In the genomic region with DNA sequence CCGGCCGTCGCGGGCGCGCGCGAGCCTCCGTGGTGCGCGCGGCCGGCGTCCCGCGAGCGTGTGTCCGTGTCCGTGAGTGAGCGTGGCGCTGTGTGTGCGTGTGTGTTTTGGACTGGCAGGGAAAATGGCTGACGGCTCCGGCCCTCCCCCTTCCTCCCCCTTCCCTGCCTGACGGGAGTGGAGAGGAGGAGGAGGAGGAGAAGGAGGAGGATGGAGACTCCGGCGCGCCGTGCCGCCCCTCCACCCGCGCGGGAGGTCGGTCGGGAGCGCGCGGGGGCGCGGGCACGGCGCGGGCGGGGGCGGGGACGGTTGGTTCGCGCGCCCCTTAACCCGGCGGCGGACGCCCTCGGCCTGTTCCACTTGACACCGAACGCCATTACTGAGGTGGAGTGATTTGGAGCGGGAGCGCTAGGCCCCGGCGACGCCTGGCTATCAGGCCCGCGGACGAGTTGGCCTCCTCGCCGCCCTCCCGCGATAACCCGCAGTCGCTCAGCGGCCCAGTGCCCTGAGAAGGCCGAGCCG, we compare ENCODE assay signal across 8 mouse cellular contexts. TPM values are rescaled to one million over a fixed set of nuclear protein-coding genes. Genes with fewer than 3 reads are reported as not detected.
DNase-seq lines count a peak whose midpoint lies in the region; ATAC-seq and TF ChIP-seq lines count a peak whose summit lies in the region.

No protein-coding gene starts in this region.

- H3K4me3 ChIP-seq in G1E (ENCODE audit: low read depth, low read length): peak overlapping the region; percentile 82
- H3K4me3 ChIP-seq in lung, postnatal 0 days (ENCODE audit: low read depth, low read length): peak overlapping the region; percentile 73
- H3K4me3 ChIP-seq in thymus, adult 2 months (ENCODE audit: control insufficient read depth, insufficient read depth, low read length): peak overlapping the region; percentile 89

- no peaks in the 10 kb centered on the region for H3K9me3 ChIP-seq in G1E (replicated peaks)
- H3K9me3 ChIP-seq in lung, postnatal 0 days (ENCODE audit: low read length): no peaks in the 10 kb centered on the region

- TF ChIP-seq CTCF in G1E (IDR thresholded peaks at IDR 0.05; ENCODE audit: low read depth, low read length): no peak
- TF ChIP-seq CTCF in lung, postnatal 0 days (IDR thresholded peaks at IDR 0.05): no peak
- no peak for TF ChIP-seq CTCF in thymus, adult 2 months (IDR thresholded peaks at IDR 0.05; ENCODE audit: borderline replicate concordance, control insufficient read depth, extremely low read depth, insufficient read depth, low read length, poor library complexity)

- H3K4me1 ChIP-seq in G1E (ENCODE audit: insufficient read depth, low read depth, low read length): peaks cover 3% of the 10 kb centered on the region; the same call in 1 of the 2 replicates
- H3K4me1 ChIP-seq in lung, postnatal 0 days (ENCODE audit: insufficient read depth, low read depth, low read length): no peaks in the 10 kb centered on the region
- H3K4me1 ChIP-seq in thymus, adult 2 months (replicated peaks; ENCODE audit: control insufficient read depth, insufficient read depth, low read length): 0 out of 2 replicates have a peak, but pooled peaks cover 2% of the 10 kb centered on the region

- H3K4me2 ChIP-seq in lung, postnatal 0 days (replicated peaks; ENCODE audit: low read depth, low read length): peak overlapping the region; percentile 56

- peak overlapping the region; percentile 95 for H3K27ac ChIP-seq in lung, postnatal 0 days (ENCODE audit: low read length)
- H3K27ac ChIP-seq in thymus, adult 2 months (ENCODE audit: control insufficient read depth, insufficient read depth, low read length): peak overlapping the region; percentile 88; the same call in 1 of the 2 replicates

- no peak for TF ChIP-seq EP300 in lung, postnatal 0 days (IDR thresholded peaks at IDR 0.05)

- TF ChIP-seq POLR2A in thymus, adult 2 months (IDR thresholded peaks at IDR 0.05; ENCODE audit: control insufficient read depth, extremely low read depth, insufficient read depth, low read length, poor library complexity): 0 out of 2 replicates have a peak, but pooled peaks have one; percentile 15

- H3K27me3 ChIP-seq in G1E (ENCODE audit: insufficient read depth, low read length): no peaks in the 10 kb centered on the region
- H3K27me3 ChIP-seq in lung, postnatal 0 days (replicated peaks; ENCODE audit: insufficient read depth, low read length): no peaks in the 10 kb centered on the region
- H3K27me3 ChIP-seq in thymus, adult 2 months (ENCODE audit: control insufficient read depth, insufficient read depth, low read length): no peaks in the 10 kb centered on the region

- ATAC-seq in G1E (ENCODE audit: extremely low read depth, insufficient number of reproducible peaks, low FRiP score, poor library complexity, severe bottlenecking): no peak
- ATAC-seq in lung, postnatal 0 days: peak; percentile 26

- peaks cover 5% of the 10 kb centered on the region for H3K36me3 ChIP-seq in G1E (replicated peaks)
- no peaks in the 10 kb centered on the region for H3K36me3 ChIP-seq in lung, postnatal 0 days (ENCODE audit: insufficient read depth, low read length)
- H3K36me3 ChIP-seq in thymus, adult 2 months (ENCODE audit: control insufficient read depth, insufficient read depth, low read length): no peaks in the 10 kb centered on the region

- peak overlapping the region; percentile 76 for H3K9ac ChIP-seq in lung, postnatal 0 days (replicated peaks; ENCODE audit: low read depth)

- whole genome bisulfite sequencing in lung, postnatal 0 days: 14% methylated on average over 21 of the region's 73 CpGs
- under 1% methylated on average over 52 of the region's 73 CpGs for WGBS in thymus, adult 2 months

- DNase-seq in G1E (ENCODE audit: low spot score): peak; percentile 15
- peak; percentile 64 for DNase-seq in cerebellum, adult 8-10 months
- DNase-seq in forelimb bud, embryonic 11.5 days (ENCODE audit: low read depth, low spot score): peak; percentile 53
- DNase-seq in heart, postnatal 4 days: peak; percentile 79
- DNase-seq in layer of hippocampus, postnatal 10 days (ENCODE audit: low spot score in 2 of 2): peak; percentile 53 to 71
- DNase-seq in lung, postnatal 0 days (ENCODE audit: low spot score): peak; percentile 77
- DNase-seq in ovary, adult 18-20 months (ENCODE audit: low spot score): peak; percentile 68
- peak; percentile 56 for DNase-seq in thymus, adult 2 months

RNA-seq across cellular contexts. Expression of a gene that starts 1.2 kb away (rescaled TPM):
- total RNA-seq in G1E (2014; fragmentation: Nextera tagmentation) (286 and 293 TPM in 2 replicates), G1E (2017) (173 and 177 TPM in 2 replicates)
- polyA plus RNA-seq in G1E (2012): 5.0 and 6.1 TPM in 2 replicates
- total RNA-seq in heart, postnatal 4 days (2021): 100 to 1,000 TPM; 146 to 154 TPM
- total RNA-seq in layer of hippocampus, postnatal 10 days (2021): 100 to 1,000 TPM; 239 to 262 TPM
- 21.0 and 21.2 TPM in 2 replicates for polyA plus RNA-seq in lung, postnatal 0 days (2015; fragmentation: Nextera tagmentation; extraction: Ambion mirVana)
- 14.4 and 16.2 TPM in 2 replicates for polyA plus RNA-seq in thymus, adult 2 months (2012; rRNA removed)

Comparison
In these comparisons a context has a peak if more than half of its experiments do, and no peak if none do; other contexts are left out.
1. DNase-seq: peak in every context shown above with its lines; median percentile 79 in heart, postnatal 4 days; 77 in lung, postnatal 0 days; 68 in ovary, adult 18-20 months; 64 in cerebellum, adult 8-10 months; 62 in layer of hippocampus, postnatal 10 days; 56 in thymus, adult 2 months; 53 in forelimb bud, embryonic 11.5 days; 15 in G1E.